Mouse (Mus musculus) heart, adult 18-20 months (tissue): ENCODE measurements around the gene Nova2. TPM values are rescaled to one million over a fixed set of nuclear protein-coding genes. Genes with fewer than 3 reads are reported as not detected.

Experiments
- DNase-seq, 2 experiments: peaks; one replicate each; pipeline ENCODE4 v3.0.0; 2021 to 2022; ENCODE audit warnings: mixed read lengths in 1 of 2
- total RNA-seq, 2 experiments: library from RNA; stranded (reverse); gene quantifications; 2 replicates each; pipeline ENCODE4 v1.2.3; 2021

Gene Nova2
- total RNA-seq, 2 experiments from 2014 or later, result 4.4 to 4.9 TPM

DNA sequence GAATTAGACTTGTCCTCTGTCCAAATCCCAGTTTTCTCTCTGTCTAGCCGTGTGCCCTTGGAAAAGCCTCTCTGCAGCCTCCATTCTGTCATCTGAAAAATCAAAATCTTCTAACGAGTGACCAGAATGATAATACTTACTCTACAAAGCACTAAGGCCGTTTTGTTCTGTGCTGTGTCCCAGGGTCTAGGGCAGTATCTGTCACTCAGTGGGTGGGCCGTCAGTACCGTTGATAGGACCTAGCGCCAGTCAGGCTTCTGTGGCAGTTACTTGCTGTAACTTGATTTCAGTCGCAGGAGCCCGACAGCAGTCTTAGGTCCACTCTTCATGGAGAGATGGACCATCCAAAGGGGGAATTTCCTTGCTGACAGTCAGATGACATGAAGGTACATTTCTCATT, 1.4 kb upstream of the Nova2 start:
- no peak for DNase-seq

GRCm38 (mm10) chr7:18926041-18926790, 528 bp downstream of the Nova2 start:
- peak; percentile 74 to 86 for DNase-seq

- peak in 1 of 2 experiments; percentile 23 for DNase-seq
Measured at GRCm38 (mm10) chr7:18926911-18927310, 1.2 kb downstream of the Nova2 start.

DNA sequence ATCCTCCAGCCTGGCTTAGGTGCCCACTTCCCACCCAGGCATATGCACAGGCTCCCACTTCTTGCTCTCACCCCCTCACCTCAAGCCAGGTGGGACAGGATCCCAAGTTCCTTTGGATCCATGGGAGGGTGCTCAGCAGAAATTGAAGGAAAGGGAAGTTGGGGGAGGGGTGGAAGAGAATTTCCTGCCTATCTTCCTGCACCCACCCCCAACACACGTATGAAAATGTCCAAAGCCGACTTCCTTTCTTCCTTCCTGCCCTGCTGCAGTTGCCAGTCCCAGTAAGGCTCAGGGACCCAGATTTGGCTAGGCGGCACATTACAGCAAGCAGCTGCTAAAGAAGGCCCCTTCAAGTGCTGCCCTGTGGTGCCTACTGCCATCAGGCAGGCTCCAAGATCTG, 2.1 kb downstream of the Nova2 start:
- peak; percentile 52 to 82 for DNase-seq

DNA sequence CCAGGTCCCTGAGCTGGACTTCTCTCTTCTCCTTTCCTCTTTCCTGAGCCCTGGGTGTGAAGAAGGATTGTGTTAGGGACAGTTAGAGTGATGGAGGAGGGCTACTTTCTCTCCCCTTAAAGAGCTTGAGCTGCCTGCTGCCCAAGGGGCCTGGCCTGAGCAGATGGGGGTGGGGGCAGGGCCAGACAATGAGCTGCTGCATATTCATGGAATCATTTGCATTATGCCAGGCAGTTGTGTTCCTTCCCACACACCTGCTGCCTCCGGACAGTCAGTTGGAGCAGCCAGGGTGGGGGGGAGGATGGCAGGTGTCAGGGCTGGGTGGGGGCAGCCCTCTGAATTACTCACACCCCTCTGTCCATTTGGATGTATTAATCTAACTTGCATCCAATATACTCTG, 16.7 kb downstream of the Nova2 start:
- DNase-seq, result no peak

DNA sequence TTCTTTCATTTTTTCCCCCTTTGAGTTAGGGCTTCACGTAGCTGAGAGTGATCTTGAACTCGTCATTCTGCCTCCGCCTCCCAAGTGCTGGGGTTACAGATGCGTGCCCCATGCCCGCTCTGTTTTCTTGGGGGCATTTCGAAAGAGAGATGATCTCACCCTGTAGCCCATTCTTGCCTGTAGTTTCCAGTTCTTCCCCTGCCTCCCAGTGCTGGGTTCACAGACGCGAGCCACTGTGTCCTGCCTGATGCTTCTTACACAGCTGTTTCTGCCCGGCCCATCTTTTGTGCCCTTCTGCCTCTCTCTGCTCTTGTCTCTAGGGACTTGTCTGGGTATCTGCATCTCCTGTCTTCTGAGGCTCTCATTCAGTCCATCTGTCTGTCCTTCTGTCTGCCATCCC, 17.1 kb downstream of the Nova2 start:
- no peak for DNase-seq

DNA sequence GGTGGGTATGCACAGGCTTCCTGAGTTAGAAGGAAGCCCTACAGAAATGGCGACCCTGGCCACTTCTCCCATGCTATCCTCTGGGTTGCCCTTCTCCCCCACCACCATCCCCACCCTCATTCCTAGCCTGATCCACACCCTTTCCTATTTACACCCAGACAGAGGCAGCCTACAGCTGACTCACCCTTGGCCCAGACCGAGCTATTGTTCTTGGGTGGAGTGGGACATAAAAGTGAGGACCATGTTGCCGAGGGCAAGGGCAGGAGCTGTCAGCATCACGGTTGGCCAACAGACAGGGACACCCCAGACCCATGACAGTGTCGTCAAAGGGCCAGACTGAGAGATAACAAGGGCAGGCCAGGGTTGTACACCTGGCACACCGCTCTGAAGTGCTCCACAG, 22.5 kb downstream of the Nova2 start:
- peak; percentile 64 to 90 for DNase-seq

DNA sequence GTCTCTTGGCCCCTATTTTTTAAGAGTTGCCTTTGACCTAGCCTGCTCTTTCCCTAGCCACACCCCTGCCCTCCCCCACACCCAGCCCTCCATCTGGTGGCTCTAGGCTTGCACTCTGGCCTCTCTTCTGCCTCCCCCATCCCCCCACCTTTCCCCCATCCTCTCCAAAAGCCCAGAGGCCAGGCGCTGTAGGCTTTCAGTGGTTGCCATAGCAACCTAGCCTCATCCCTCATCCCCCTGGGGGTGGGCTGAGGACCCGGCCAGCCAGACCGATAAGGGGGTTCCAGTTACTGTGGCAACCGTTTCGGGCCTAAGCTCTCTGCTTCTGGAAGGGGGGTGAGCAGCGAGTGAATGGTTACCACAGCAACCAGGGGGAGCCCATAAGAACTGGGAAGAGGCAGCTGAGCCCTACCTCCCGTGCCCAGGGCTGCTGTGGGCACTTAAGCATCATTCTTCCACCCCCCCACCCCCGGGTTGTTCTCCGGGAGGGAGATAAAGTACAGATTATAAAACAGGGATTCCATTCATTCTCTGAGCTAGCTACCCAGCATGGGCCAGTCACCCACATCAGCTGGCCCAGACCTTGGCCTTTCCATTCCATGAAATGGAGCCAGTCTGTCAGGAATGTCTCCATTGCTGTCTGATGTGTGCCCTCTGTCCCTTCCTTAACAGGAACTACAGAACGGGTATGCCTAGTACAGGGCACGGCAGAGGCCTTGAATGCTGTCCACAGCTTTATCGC, 24.3 kb downstream of the Nova2 start:
- no peak for DNase-seq

- DNase-seq, result no peak
Measured at GRCm38 (mm10) chr7:18950523-18951315, 25.0 kb downstream of the Nova2 start.

DNA sequence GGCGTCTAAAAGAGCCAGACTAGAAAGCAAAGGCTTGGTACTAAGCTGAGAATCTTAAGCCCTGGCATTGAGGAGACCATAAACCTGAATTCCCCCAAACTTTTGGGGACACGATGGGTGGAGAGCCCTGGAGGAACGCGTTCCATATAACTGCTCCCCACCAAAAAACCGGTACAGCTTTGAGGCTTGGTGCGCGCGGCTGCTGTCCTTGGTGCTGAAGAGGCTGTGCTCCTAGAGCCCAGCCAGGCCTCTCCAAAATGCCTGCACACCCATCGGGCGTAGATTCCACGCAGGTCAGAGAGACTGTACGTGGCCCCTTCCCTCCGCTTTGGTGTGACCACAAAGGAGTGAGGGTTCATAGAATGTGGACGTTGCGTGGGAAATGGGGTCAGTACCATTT, 25.7 kb downstream of the Nova2 start:
- DNase-seq, result peak in 1 of 2 experiments; percentile 71

- peak; percentile 61 to 80 for DNase-seq
Measured at GRCm38 (mm10) chr7:18957569-18958383, 32.1 kb downstream of the Nova2 start.

GRCm38 (mm10) chr7:18958384-18958766, 32.7 kb downstream of the Nova2 start:
- DNase-seq, result no peak

GRCm38 (mm10) chr7:18959446-18959845, 33.8 kb downstream of the Nova2 start:
- peak; percentile 47 to 74 for DNase-seq

DNA sequence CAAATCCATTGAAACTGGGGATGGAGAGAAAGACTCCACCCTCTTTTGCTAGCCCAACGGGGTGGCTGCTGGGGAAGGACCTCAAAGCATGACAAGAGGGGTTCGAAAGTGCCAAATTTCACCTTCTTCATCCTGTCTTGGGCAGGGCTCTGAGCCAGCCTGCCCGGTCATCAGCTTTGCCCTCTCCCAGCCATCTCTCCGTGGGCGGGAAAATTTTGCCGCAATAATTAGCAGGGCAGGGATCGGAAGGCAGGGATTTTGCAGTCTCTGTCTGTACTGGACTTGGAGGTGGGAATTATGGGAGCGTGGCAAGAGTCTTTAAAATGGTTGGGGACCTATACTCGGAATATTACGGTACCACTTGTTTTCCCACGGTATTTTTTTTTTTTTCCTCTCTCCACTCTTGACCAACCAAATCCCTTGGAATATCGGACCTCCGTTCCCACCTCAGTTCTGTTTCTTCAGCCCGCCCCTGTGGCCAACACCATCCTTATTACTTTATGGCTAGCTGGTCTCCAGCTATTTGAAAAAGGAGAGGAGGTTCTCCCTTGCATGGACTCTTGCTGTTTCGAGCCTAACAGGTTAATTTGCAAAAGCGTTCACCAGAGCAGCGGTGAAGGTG, 36.6 kb downstream of the Nova2 start:
- DNase-seq, result no peak

DNA sequence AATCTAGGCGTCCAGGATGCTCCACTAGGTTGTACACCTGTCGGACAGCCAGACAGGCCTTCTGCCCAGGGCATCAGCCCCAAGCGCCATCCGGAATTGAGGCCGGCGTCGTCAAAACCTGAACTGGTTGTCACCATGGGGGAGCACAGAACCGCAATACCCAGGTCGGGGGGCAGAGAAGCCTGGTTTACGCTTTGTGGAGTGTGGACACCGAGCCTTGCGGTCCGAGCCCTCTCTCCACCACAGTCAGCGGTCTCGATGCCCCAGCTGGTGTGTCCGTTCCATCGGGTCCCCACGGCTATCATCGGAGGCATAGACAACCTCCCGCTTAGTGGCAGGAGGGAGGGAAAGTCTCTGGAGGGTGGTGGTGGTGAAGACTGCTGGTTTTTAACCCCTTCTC, 37.1 kb downstream of the Nova2 start:
- DNase-seq, result no peak

- no peak for DNase-seq
Measured at GRCm38 (mm10) chr7:18963294-18963843, 37.7 kb downstream of the Nova2 start.

- no peak for DNase-seq
Measured at GRCm38 (mm10) chr7:18965312-18965711, 39.6 kb downstream of the Nova2 start.

DNA sequence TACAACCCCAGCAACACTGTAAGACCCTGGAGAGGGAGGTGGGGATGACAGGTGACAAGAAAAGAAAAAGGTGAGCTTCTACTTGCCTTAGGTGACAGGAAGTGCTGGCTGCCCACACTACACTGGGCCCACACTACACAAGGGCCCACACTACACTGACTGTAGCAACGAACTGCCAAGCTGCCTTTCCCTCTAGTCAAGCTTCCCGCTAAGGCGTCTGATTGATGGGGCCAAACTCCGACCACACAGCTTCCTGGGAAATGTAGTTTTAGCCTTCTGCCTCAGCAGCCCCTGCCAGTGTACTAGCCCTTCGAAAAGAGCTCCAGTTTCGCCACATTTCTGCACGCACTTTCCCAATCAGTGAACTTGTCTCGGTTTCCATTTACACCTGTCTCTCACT, 41.9 kb downstream of the Nova2 start:
- no peak for DNase-seq

DNA sequence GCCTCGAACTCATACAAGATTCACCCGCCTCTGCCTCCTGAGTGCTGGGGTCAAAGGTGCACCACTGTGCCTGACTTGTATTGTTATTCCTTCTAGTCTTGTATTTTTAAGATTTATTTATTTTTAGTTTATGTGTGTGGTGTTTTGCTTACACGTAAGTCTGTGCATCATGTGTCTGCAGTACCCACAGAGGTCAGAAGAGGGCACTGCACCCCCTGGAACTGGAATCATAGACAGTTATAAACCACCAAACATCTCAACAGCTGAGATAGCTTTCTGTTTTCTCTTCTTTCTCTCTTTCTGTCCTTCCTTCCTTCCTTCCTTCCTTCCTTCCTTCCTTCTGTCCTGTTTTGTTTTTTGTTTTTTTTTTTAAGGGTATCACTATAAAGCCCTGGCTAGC, 45.3 kb downstream of the Nova2 start:
- DNase-seq, result no peak

- DNase-seq, result no peak
Measured at GRCm38 (mm10) chr7:18978381-18978780, 52.7 kb downstream of the Nova2 start.

- DNase-seq, result no peak
Measured at GRCm38 (mm10) chr7:18986503-18986902, 60.8 kb downstream of the Nova2 start.
